Mouse (Mus musculus) bone marrow, adult 2 months (tissue): ENCODE measurements at regions not wholly inside any gene's neighbourhood (a gene's known extent, or its start where the extent isn't known, plus 50 kb on each side); places are given as distances from the start of the nearest gene placed in this dataset.

Experiments
- CTCF ChIP-seq: fragments of 200-500 bp; IDR thresholded peaks from 2 replicates; pipeline ENCODE4 v1.5.1; 2011; ENCODE audit warnings: low read length, control low read depth; ENCODE audit not compliant: control insufficient read depth, insufficient read depth
- POLR2A ChIP-seq: fragments of 200-500 bp; IDR thresholded peaks from 2 replicates; pipeline ENCODE4 v1.6.1; 2011; ENCODE audit warnings: low read depth, mild to moderate bottlenecking, control low read depth, low read length, borderline replicate concordance; ENCODE audit not compliant: control insufficient read depth

- TF ChIP-seq CTCF, result no peak
- TF ChIP-seq POLR2A, result no peak
Observed at GRCm38 (mm10) chr15:67388514-67388913, 887.8 kb upstream of the Lrrc6 start.
